Comparison of ENCODE assay signal across 23 mouse cellular contexts in the genomic region with DNA sequence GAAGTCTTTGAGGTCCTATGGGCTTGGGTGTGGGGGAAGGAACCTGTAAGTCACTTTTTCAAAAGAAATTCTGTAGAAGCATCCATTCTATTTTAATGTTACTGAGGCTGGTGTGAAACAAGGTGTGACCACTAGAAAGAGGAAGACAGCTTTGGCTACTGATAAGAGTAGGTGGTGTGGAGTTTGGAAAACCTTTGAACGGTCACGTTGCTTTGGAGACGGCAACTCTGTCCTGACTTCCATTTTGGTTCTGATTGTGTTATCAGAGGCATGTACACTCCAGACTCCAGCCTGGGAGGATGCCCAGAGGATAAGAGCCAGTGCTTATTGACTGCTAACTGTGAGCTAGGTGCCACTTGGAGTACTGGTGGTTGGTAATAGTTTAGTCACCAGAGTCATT. TPM values are rescaled to one million over a fixed set of nuclear protein-coding genes. Genes with fewer than 3 reads are reported as not detected.
DNase-seq lines count a peak whose midpoint lies in the region; ATAC-seq lines count a peak whose summit lies in the region.
"Had no signal": no experiment of that assay in that cellular context is flagged by ENCODE, and none has a peak within 500 bp of the region (broad histone marks: within the 10 kb centered on the region; RNA-seq: fewer than 3 reads in every experiment).

No protein-coding gene starts in this region.

- WGBS in liver, embryonic 12.5 days (ENCODE audit: insufficient replicate concordance), result 12% methylated on average over 3 of the region's 3 CpGs

- H3K36me3 ChIP-seq in liver, embryonic 12.5 days, result no peaks in the 10 kb centered on the region
- H3K36me3 ChIP-seq: heart, embryonic 10.5 days; neural tube, embryonic 12.5 days had no signal

- no peak overlapping the region for H3K4me2 ChIP-seq in liver, embryonic 12.5 days
- H3K4me2 ChIP-seq: hindbrain, embryonic 14.5 days; neural tube, embryonic 12.5 days had no signal

- no peaks in the 10 kb centered on the region for H3K27me3 ChIP-seq in liver, embryonic 12.5 days (replicated peaks)
- H3K27me3 ChIP-seq: neural tube, embryonic 12.5 days had no signal

- no peak overlapping the region for H3K27ac ChIP-seq in liver, embryonic 12.5 days
- H3K27ac ChIP-seq: embryonic facial prominence, embryonic 10.5 days; hindbrain, embryonic 14.5 days; neural tube, embryonic 12.5 days had no signal

- H3K4me3 ChIP-seq in liver, embryonic 12.5 days, result no peak overlapping the region
- H3K4me3 ChIP-seq: embryonic facial prominence, embryonic 10.5 days; heart, embryonic 10.5 days; megakaryocyte, embryonic 14.5 days; neural tube, embryonic 12.5 days had no signal

- H3K9me3 ChIP-seq in liver, embryonic 12.5 days (replicated peaks), result no peaks in the 10 kb centered on the region
- H3K9me3 ChIP-seq: embryonic facial prominence, embryonic 10.5 days; heart, embryonic 10.5 days; megakaryocyte, embryonic 14.5 days; neural tube, embryonic 12.5 days had no signal

- ATAC-seq in liver, embryonic 12.5 days, result peak; percentile 71
- ATAC-seq in megakaryocyte, adult 5-6 weeks (ENCODE audit: poor library complexity, severe bottlenecking), result peak; percentile 76
- ATAC-seq: forebrain, embryonic 16.5 days; inflammation-experienced regulatory T-cells, adult 6 months had no signal

- peaks cover 34% of the 10 kb centered on the region for H3K4me1 ChIP-seq in liver, embryonic 12.5 days
- H3K4me1 ChIP-seq: embryonic facial prominence, embryonic 10.5 days; megakaryocyte, embryonic 14.5 days; neural tube, embryonic 12.5 days had no signal

- H3K9ac ChIP-seq in liver, embryonic 12.5 days, result no peak overlapping the region
- H3K9ac ChIP-seq: hindbrain, embryonic 14.5 days; neural tube, embryonic 12.5 days had no signal

- DNase-seq in 416B (ENCODE audit: low read depth) (peak; percentile 78), MEL-GATA-1-ER (ENCODE audit: extremely low read depth, low read depth) (peak; percentile 71)
- no peak for DNase-seq in layer of hippocampus, postnatal 36 days
- no peak for DNase-seq in Muller cell, postnatal 12 days (ENCODE audit: inconsistent ontology term)
- DNase-seq in left cerebral cortex, adult 11 months (ENCODE audit: low spot score), result no peak
- DNase-seq: adrenal gland, postnatal 25 days; B cell, adult 2 months; cerebellum, adult 9-10 months; kidney, adult 18-20 months; layer of hippocampus, adult 9-11 months; lung, adult 18-20 months; lung, postnatal 10 days; midbrain, embryonic 14.5 days; right cerebral cortex, postnatal 14 days had no signal

RNA-seq across cellular contexts. Expression of gene Xylt1, which starts 25.6 kb away (rescaled TPM):
- 0.53 and 0.58 TPM in 2 replicates for polyA plus RNA-seq in liver, embryonic 12.5 days (2016; fragmentation: Nextera tagmentation; extraction: Ambion mirVana)
- 26.8 and 27.9 TPM in 2 replicates for total RNA-seq in megakaryocyte, adult 5-6 weeks (2015)
- 13.7 and 23.3 TPM in 2 replicates for total RNA-seq in megakaryocyte, adult 5-6 weeks (2017)
- 10 to 100 TPM; 48.9 to 49.5 TPM for total RNA-seq in layer of hippocampus, postnatal 36 days (2021)

Comparison
In these comparisons a context has a peak if more than half of its experiments do, and no peak if none do; other contexts are left out.
1. DNase-seq: peak in 416B (single experiment) and MEL-GATA-1-ER (single experiment); none in layer of hippocampus, postnatal 36 days (0 of 2), Muller cell, postnatal 12 days (single experiment) and left cerebral cortex, adult 11 months (single experiment).